Mouse (Mus musculus): ENCODE measurements around the gene Nqo1. TPM values are rescaled to one million over a fixed set of nuclear protein-coding genes. Genes with fewer than 3 reads are reported as not detected.

Nqo1 gene
- polyA plus RNA-seq, 1 experiment from 2014 or later, result 8.2 TPM

GRCm38 (mm10) chr8:107397665-107398064, 5.3 kb downstream of the Nqo1 start:
- Histone ChIP-seq H3K36me3 (ENCODE audit: insufficient read depth, low read length) (no peaks in the 10 kb centered on the region), H3K4me3 (ENCODE audit: low read depth, low read length) (no peak overlapping the region), H3K9ac (replicated peaks; ENCODE audit: low read depth) (no peak overlapping the region), H3K27ac (ENCODE audit: low read length) (no peak overlapping the region), H3K9me3 (ENCODE audit: low read length) (no peaks in the 10 kb centered on the region), H3K4me1 (ENCODE audit: insufficient read depth, low read depth, low read length) (no peaks in the 10 kb centered on the region), H3K27me3 (replicated peaks; ENCODE audit: insufficient read depth, low read length) (no peaks in the 10 kb centered on the region), H3K4me2 (replicated peaks; ENCODE audit: low read depth, low read length) (no peak overlapping the region)
- no peak for TF ChIP-seq EP300 (IDR thresholded peaks at IDR 0.05)
- TF ChIP-seq CTCF (IDR thresholded peaks at IDR 0.05), result no peak
- 43% methylated on average over 12 of the region's 12 CpGs for WGBS
- no peak for ATAC-seq
- no peak for DNase-seq (ENCODE audit: low spot score)

GRCm38 (mm10) chr8:107396106-107396670, 6.8 kb downstream of the Nqo1 start:
- Histone ChIP-seq H3K9me3 (ENCODE audit: low read length) (no peaks in the 10 kb centered on the region), H3K4me1 (ENCODE audit: insufficient read depth, low read depth, low read length) (no peaks in the 10 kb centered on the region), H3K27ac (ENCODE audit: low read length) (no peak overlapping the region), H3K4me3 (ENCODE audit: low read depth, low read length) (no peak overlapping the region), H3K36me3 (ENCODE audit: insufficient read depth, low read length) (no peaks in the 10 kb centered on the region), H3K9ac (replicated peaks; ENCODE audit: low read depth) (no peak overlapping the region), H3K4me2 (replicated peaks; ENCODE audit: low read depth, low read length) (no peak overlapping the region), H3K27me3 (replicated peaks; ENCODE audit: insufficient read depth, low read length) (no peaks in the 10 kb centered on the region)
- DNase-seq (ENCODE audit: low spot score), result no peak
- 83% methylated on average over 10 of the region's 10 CpGs for WGBS
- no peak for ATAC-seq
- TF ChIP-seq EP300 (IDR thresholded peaks at IDR 0.05) (no peak), CTCF (IDR thresholded peaks at IDR 0.05) (no peak)

- TF ChIP-seq EP300 (IDR thresholded peaks at IDR 0.05) (no peak), CTCF (IDR thresholded peaks at IDR 0.05) (no peak)
- Histone ChIP-seq H3K9ac (replicated peaks; ENCODE audit: low read depth) (no peak overlapping the region), H3K9me3 (ENCODE audit: low read length) (no peaks in the 10 kb centered on the region), H3K27me3 (replicated peaks; ENCODE audit: insufficient read depth, low read length) (no peaks in the 10 kb centered on the region), H3K36me3 (ENCODE audit: insufficient read depth, low read length) (no peaks in the 10 kb centered on the region), H3K27ac (ENCODE audit: low read length) (no peak overlapping the region), H3K4me1 (ENCODE audit: insufficient read depth, low read depth, low read length) (no peaks in the 10 kb centered on the region), H3K4me3 (ENCODE audit: low read depth, low read length) (no peak overlapping the region), H3K4me2 (replicated peaks; ENCODE audit: low read depth, low read length) (no peak overlapping the region)
- DNase-seq (ENCODE audit: low spot score), result no peak
- ATAC-seq, result no peak
These were observed 7.6 kb downstream of the Nqo1 start for GRCm38 (mm10) chr8:107395397-107395796.

GRCm38 (mm10) chr8:107391136-107391516, 11.9 kb downstream of the Nqo1 start:
- WGBS, result 65% methylated on average over 4 of the region's 4 CpGs
- no peak for TF ChIP-seq EP300 (IDR thresholded peaks at IDR 0.05)
- no peak for TF ChIP-seq CTCF (IDR thresholded peaks at IDR 0.05)
- ATAC-seq, result no peak

GRCm38 (mm10) chr8:107390476-107391135, 12.4 kb downstream of the Nqo1 start:
- H3K4me3 ChIP-seq (ENCODE audit: low read depth, low read length), result no peak overlapping the region
- no peak overlapping the region for H3K9ac ChIP-seq (replicated peaks; ENCODE audit: low read depth)
- WGBS, result 94% methylated on average over 16 of the region's 16 CpGs
- H3K4me2 ChIP-seq (replicated peaks; ENCODE audit: low read depth, low read length), result no peak overlapping the region
- no peak for TF ChIP-seq EP300 (IDR thresholded peaks at IDR 0.05)
- TF ChIP-seq CTCF (IDR thresholded peaks at IDR 0.05), result no peak
- H3K27ac ChIP-seq (ENCODE audit: low read length), result no peak overlapping the region
- H3K9me3 ChIP-seq (ENCODE audit: low read length), result no peaks in the 10 kb centered on the region
- H3K36me3 ChIP-seq (ENCODE audit: insufficient read depth, low read length), result no peaks in the 10 kb centered on the region
- no peaks in the 10 kb centered on the region for H3K27me3 ChIP-seq (replicated peaks; ENCODE audit: insufficient read depth, low read length)
- 0 out of 2 replicates have a peak, but pooled peaks cover 4% of the 10 kb centered on the region for H3K4me1 ChIP-seq (ENCODE audit: insufficient read depth, low read depth, low read length)
- DNase-seq (ENCODE audit: low spot score) (no peak), ATAC-seq (no peak)

More at GRCm38 (mm10) chr8:107391136-107391516, 11.9 kb downstream of the Nqo1 start:
- Histone ChIP-seq H3K4me2 (replicated peaks; ENCODE audit: low read depth, low read length) (no peak overlapping the region), H3K27ac (ENCODE audit: low read length) (no peak overlapping the region), H3K9ac (replicated peaks; ENCODE audit: low read depth) (no peak overlapping the region), H3K4me3 (ENCODE audit: low read depth, low read length) (no peak overlapping the region), H3K27me3 (replicated peaks; ENCODE audit: insufficient read depth, low read length) (no peaks in the 10 kb centered on the region), H3K36me3 (ENCODE audit: insufficient read depth, low read length) (no peaks in the 10 kb centered on the region), H3K9me3 (ENCODE audit: low read length) (no peaks in the 10 kb centered on the region), H3K4me1 (ENCODE audit: insufficient read depth, low read depth, low read length) (0 out of 2 replicates have a peak, but pooled peaks cover 4% of the 10 kb centered on the region)
- no peak for DNase-seq (ENCODE audit: low spot score)

- no peak overlapping the region for H3K27ac ChIP-seq (ENCODE audit: low read length)
- DNase-seq (ENCODE audit: low spot score), result peak; percentile 72
- H3K36me3 ChIP-seq (ENCODE audit: insufficient read depth, low read length), result no peaks in the 10 kb centered on the region
- H3K4me1 ChIP-seq (ENCODE audit: insufficient read depth, low read depth, low read length), result 0 out of 2 replicates have a peak, but pooled peaks cover 4% of the 10 kb centered on the region
- H3K4me3 ChIP-seq (ENCODE audit: low read depth, low read length), result no peak overlapping the region
- peak; percentile 43 for ATAC-seq
- TF ChIP-seq EP300 (IDR thresholded peaks at IDR 0.05) (0 out of 2 replicates have a peak, but pooled peaks have one; percentile 13), CTCF (IDR thresholded peaks at IDR 0.05) (no peak)
- H3K9me3 ChIP-seq (ENCODE audit: low read length), result no peaks in the 10 kb centered on the region
- no peak overlapping the region for H3K9ac ChIP-seq (replicated peaks; ENCODE audit: low read depth)
- H3K27me3 ChIP-seq (replicated peaks; ENCODE audit: insufficient read depth, low read length), result no peaks in the 10 kb centered on the region
- WGBS, result 24% methylated on average over 8 of the region's 8 CpGs
- no peak overlapping the region for H3K4me2 ChIP-seq (replicated peaks; ENCODE audit: low read depth, low read length)
These were observed 13.4 kb downstream of the Nqo1 start for GRCm38 (mm10) chr8:107389557-107389956.
